Comparison of ENCODE assay signal across 14 mouse cellular contexts in the genomic region with DNA sequence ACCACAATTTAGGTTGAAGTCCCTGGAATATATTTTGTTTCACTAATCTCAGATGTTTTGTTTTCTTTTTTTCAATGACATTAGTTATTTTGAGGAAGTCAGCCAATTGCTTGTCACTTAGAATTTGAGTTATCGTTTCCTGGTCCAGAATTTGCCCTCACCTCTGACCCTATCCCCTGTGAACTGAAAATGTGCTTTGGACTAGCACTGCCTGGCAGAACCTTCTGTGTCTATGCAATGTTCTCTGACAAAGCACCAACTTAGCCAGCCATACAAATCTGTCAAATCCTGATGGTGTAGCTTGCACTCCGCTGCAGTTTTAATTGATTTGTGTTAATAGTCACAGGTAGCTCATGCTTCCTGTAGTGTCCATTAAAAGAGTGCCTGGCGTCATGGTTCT. TPM values are rescaled to one million over a fixed set of nuclear protein-coding genes. Genes with fewer than 3 reads are reported as not detected.
DNase-seq lines count a peak whose midpoint lies in the region.
"Had no signal": no experiment of that assay in that cellular context is flagged by ENCODE, and none has a peak within 500 bp of the region (broad histone marks: within the 10 kb centered on the region; RNA-seq: fewer than 3 reads in every experiment).

No protein-coding gene starts in this region.

- peak; percentile 54 for DNase-seq in adrenal gland, adult 2 months
- DNase-seq in adrenal gland, postnatal 4 days (ENCODE audit: low spot score in 2 of 2), result no peak
- DNase-seq in kidney, adult 9 months, result peak; percentile 61
- DNase-seq in kidney, adult 18-20 months, result no peak
- peak; percentile 27 for DNase-seq in adrenal gland, postnatal 10 days
- DNase-seq in kidney, postnatal 25 days, result peak; percentile 48
- DNase-seq in lung, postnatal 36 days, result no peak
- DNase-seq: cerebellum, adult 8-10 months; cerebellum, postnatal 25 days; gastrocnemius, postnatal 10 days; liver, postnatal 0 days; lung, postnatal 4 days; right cerebral cortex, postnatal 4 days; thymus, postnatal 4 days had no signal

RNA-seq across cellular contexts. Expression of gene Kiz, which starts 10.1 kb away (rescaled TPM):
- total RNA-seq in adrenal gland, adult 2 months (2021), result 10 to 100 TPM; 48.2 to 50.0 TPM
- 1.5 TPM in 2 replicates for polyA plus RNA-seq in adrenal gland, adult 2 months (2012; rRNA removed)
- 10 to 100 TPM; 46.1 to 48.0 TPM for total RNA-seq in adrenal gland, postnatal 4 days (2021)
- 10 to 100 TPM; 37.6 to 43.8 TPM for total RNA-seq in adrenal gland, postnatal 10 days (2021)

Comparison
In these comparisons a context has a peak if more than half of its experiments do, and no peak if none do; other contexts are left out.
1. DNase-seq: peak in adrenal gland, adult 2 months (single experiment), kidney, adult 9 months (single experiment), adrenal gland, postnatal 10 days (single experiment) and kidney, postnatal 25 days (2 of 2); none in adrenal gland, postnatal 4 days (0 of 2), kidney, adult 18-20 months (single experiment) and lung, postnatal 36 days (single experiment).